Mouse (Mus musculus): Measurements from ENCODE around the gene Olfr340. TPM values are rescaled to one million over a fixed set of nuclear protein-coding genes. Genes with fewer than 3 reads are reported as not detected.
"Not testable (repeated sequence)": the region's sequence is repeated elsewhere in the genome, so short reads cannot be mapped to it uniquely, and the experiment has no call there.

Gene Olfr340
- polyA plus RNA-seq (2014; fragmentation: Nextera tagmentation; extraction: Ambion mirVana) = not detected in 2 replicates

GRCm38 (mm10) chr2:36452287-36452686 lies at the start of gene Olfr340:
Gene Olfr340 (plus strand): TSS chr2:36452587.
- 75% methylated on average over 1 of the region's 1 CpGs for WGBS

GRCm38 (mm10) chr2:36415174-36415573 lies 37.2 kb upstream of the Olfr340 start:
- not testable (repeated sequence) for H3K9me3 ChIP-seq (ENCODE audit: control insufficient read depth, low read length); H3K27ac ChIP-seq (ENCODE audit: low read depth, low read length); H3K4me3 ChIP-seq (ENCODE audit: low read depth, low read length); H3K9ac ChIP-seq (ENCODE audit: low read length); H3K36me3 ChIP-seq (ENCODE audit: control insufficient read depth, insufficient read depth, low read length); H3K27me3 ChIP-seq (ENCODE audit: control insufficient read depth, insufficient read depth, low read length); H3K4me2 ChIP-seq (ENCODE audit: low read depth); ATAC-seq (ENCODE audit: insufficient read depth, low FRiP score, low TSS enrichment); DNase-seq (ENCODE audit: low spot score); H3K4me1 ChIP-seq (ENCODE audit: control insufficient read depth, insufficient read depth, low read length)
- 86% methylated on average over 3 of the region's 3 CpGs for WGBS

More at GRCm38 (mm10) chr2:36452287-36452686, at the start of gene Olfr340:
- Histone ChIP-seq H3K27me3 (ENCODE audit: control insufficient read depth, insufficient read depth, low read length) (no peaks in the 10 kb centered on the region), H3K4me2 (ENCODE audit: low read depth) (no peak within 1 kb of the TSS), H3K4me1 (ENCODE audit: control insufficient read depth, insufficient read depth, low read length) (no peaks in the 10 kb centered on the region), H3K27ac (ENCODE audit: low read depth, low read length) (no peak within 1 kb of the TSS), H3K9me3 (ENCODE audit: control insufficient read depth, low read length) (no peaks in the 10 kb centered on the region), H3K9ac (ENCODE audit: low read length) (no peak within 1 kb of the TSS), H3K4me3 (ENCODE audit: low read depth, low read length) (no peak within 1 kb of the TSS), H3K36me3 (ENCODE audit: control insufficient read depth, insufficient read depth, low read length) (no peaks in the 10 kb centered on the region)
- DNase-seq (ENCODE audit: low spot score) (no peak), ATAC-seq (ENCODE audit: insufficient read depth, low FRiP score, low TSS enrichment) (no peak)

DNA sequence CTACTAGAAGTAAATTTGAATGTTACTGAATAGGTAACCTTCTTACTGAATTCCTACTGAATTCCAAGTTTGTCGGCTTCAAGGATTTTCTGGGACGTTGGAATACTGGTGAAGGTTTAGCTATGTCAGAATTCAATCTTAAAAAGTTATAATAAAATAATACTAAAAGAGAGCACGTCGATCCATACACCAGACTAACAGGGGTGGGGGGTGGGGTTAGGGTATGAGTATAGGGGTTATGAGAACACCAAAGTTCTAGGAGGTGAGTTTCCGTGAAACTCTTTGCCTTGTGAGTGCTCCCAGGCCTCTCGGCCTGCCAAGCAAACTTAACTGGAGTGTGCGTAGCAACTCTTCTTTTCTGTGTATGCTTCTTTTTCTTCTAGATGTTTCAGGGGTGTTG lies 36.8 kb upstream of the Olfr340 start:
- H3K4me3 ChIP-seq (ENCODE audit: low read depth, low read length); H3K4me1 ChIP-seq (ENCODE audit: control insufficient read depth, insufficient read depth, low read length); ATAC-seq (ENCODE audit: insufficient read depth, low FRiP score, low TSS enrichment); H3K36me3 ChIP-seq (ENCODE audit: control insufficient read depth, insufficient read depth, low read length); H3K27me3 ChIP-seq (ENCODE audit: control insufficient read depth, insufficient read depth, low read length); H3K9me3 ChIP-seq (ENCODE audit: control insufficient read depth, low read length); H3K4me2 ChIP-seq (ENCODE audit: low read depth); H3K9ac ChIP-seq (ENCODE audit: low read length); DNase-seq (ENCODE audit: low spot score); H3K27ac ChIP-seq (ENCODE audit: low read depth, low read length): not testable (repeated sequence)
- 88% methylated on average over 7 of the region's 7 CpGs for WGBS

- H3K9me3 ChIP-seq (ENCODE audit: control insufficient read depth, low read length) = no peaks in the 10 kb centered on the region
- no peak within 1 kb of the TSS for H3K9ac ChIP-seq (ENCODE audit: low read length)
- H3K4me1 ChIP-seq (ENCODE audit: control insufficient read depth, insufficient read depth, low read length) = no peaks in the 10 kb centered on the region
- ATAC-seq (ENCODE audit: insufficient read depth, low FRiP score, low TSS enrichment) (no peak), DNase-seq (ENCODE audit: low spot score) (no peak)
- H3K4me2 ChIP-seq (ENCODE audit: low read depth) = no peak within 1 kb of the TSS
- no peaks in the 10 kb centered on the region for H3K36me3 ChIP-seq (ENCODE audit: control insufficient read depth, insufficient read depth, low read length)
- H3K4me3 ChIP-seq (ENCODE audit: low read depth, low read length) = no peak within 1 kb of the TSS
- no peak within 1 kb of the TSS for H3K27ac ChIP-seq (ENCODE audit: low read depth, low read length)
- WGBS = 85% methylated on average over 3 of the region's 3 CpGs
- no peaks in the 10 kb centered on the region for H3K27me3 ChIP-seq (ENCODE audit: control insufficient read depth, insufficient read depth, low read length)
These were observed 33.7 kb upstream of the Olfr340 start, which contains the start of gene Olfr339 for GRCm38 (mm10) chr2:36418647-36419046. Gene Olfr339 (plus strand): TSS chr2:36418947.

DNA sequence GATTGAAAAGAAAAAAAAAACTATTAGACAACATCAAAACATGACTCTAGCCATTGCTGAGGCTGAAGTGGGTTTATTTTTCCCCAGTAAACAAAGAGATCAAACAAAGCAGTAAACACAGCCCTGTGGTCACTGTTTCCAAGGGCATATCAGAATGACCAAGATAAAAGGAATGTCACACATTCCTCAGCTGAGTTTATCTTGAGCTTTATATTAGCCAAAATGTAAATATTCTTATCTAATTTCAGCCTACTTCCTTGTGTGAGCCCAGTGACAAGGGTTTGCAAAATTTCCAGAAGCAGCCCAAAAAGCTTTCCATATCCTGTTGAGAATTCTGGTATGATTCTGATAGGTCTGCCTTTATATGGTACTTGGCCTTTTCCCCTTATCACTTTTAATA lies 21.2 kb downstream of the Olfr340 start:
- Histone ChIP-seq H3K9me3 (ENCODE audit: control insufficient read depth, low read length) (peaks cover 4% of the 10 kb centered on the region), H3K9ac (ENCODE audit: low read length) (no peak overlapping the region), H3K27ac (ENCODE audit: low read depth, low read length) (no peak overlapping the region), H3K4me1 (ENCODE audit: control insufficient read depth, insufficient read depth, low read length) (no peaks in the 10 kb centered on the region), H3K36me3 (ENCODE audit: control insufficient read depth, insufficient read depth, low read length) (no peaks in the 10 kb centered on the region), H3K4me2 (ENCODE audit: low read depth) (no peak overlapping the region), H3K4me3 (ENCODE audit: low read depth, low read length) (no peak overlapping the region), H3K27me3 (ENCODE audit: control insufficient read depth, insufficient read depth, low read length) (no peaks in the 10 kb centered on the region)
- DNase-seq (ENCODE audit: low spot score) = no peak
- no peak for ATAC-seq (ENCODE audit: insufficient read depth, low FRiP score, low TSS enrichment)

DNA sequence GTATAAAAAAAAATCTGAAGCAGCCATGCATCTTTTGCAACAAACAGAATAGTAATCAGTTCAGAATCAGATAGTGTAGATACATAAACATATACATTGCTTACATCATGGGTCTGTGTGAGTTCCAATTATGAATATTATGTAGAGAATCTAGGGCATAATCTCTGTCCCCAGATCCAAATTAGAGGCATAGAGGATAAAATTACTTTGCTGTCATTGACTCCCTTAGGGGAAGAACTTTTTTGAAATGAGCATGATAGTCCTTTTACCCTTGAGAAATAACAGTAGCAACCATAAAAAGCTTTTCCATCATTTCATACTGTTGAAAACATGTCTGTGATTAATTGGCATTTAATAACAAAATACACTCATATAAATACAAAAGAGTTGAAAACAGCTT lies 30.0 kb downstream of the Olfr340 start, which contains the start of gene Olfr341:
TSS of gene Olfr341 (minus strand) at position 101 of the 400 bp plus-strand sequence.
- Histone ChIP-seq H3K27me3 (ENCODE audit: control insufficient read depth, insufficient read depth, low read length) (no peaks in the 10 kb centered on the region), H3K9me3 (ENCODE audit: control insufficient read depth, low read length) (peaks cover 3% of the 10 kb centered on the region; the same call in 1 of the 2 replicates), H3K4me3 (ENCODE audit: low read depth, low read length) (no peak within 1 kb of the TSS), H3K4me2 (ENCODE audit: low read depth) (no peak within 1 kb of the TSS), H3K4me1 (ENCODE audit: control insufficient read depth, insufficient read depth, low read length) (no peaks in the 10 kb centered on the region), H3K36me3 (ENCODE audit: control insufficient read depth, insufficient read depth, low read length) (no peaks in the 10 kb centered on the region), H3K27ac (ENCODE audit: low read depth, low read length) (no peak within 1 kb of the TSS), H3K9ac (ENCODE audit: low read length) (no peak within 1 kb of the TSS)
- no peak for ATAC-seq (ENCODE audit: insufficient read depth, low FRiP score, low TSS enrichment)
- DNase-seq (ENCODE audit: low spot score) = no peak

Other genes starting within 250 kb of the Olfr340 start
- gene Ptgs1, start 222.2 kb upstream of the Olfr340 start, polyA plus RNA-seq (2014; fragmentation: Nextera tagmentation; extraction: Ambion mirVana) = 3.9 and 4.5 TPM in 2 replicates
- gene Olfr338, start 79.1 kb upstream of the Olfr340 start, polyA plus RNA-seq (2014; fragmentation: Nextera tagmentation; extraction: Ambion mirVana) = not detected in 2 replicates
- gene Olfr339, start 33.6 kb upstream of the Olfr340 start, polyA plus RNA-seq (2014; fragmentation: Nextera tagmentation; extraction: Ambion mirVana) = not detected in 2 replicates
- not detected in 2 replicates for gene Olfr341, start 29.9 kb downstream of the Olfr340 start, polyA plus RNA-seq (2014; fragmentation: Nextera tagmentation; extraction: Ambion mirVana)
- not detected in 2 replicates for gene Olfr342, start 72.4 kb downstream of the Olfr340 start, polyA plus RNA-seq (2014; fragmentation: Nextera tagmentation; extraction: Ambion mirVana)
- not detected in 2 replicates for gene Olfr344, start 114.1 kb downstream of the Olfr340 start, polyA plus RNA-seq (2014; fragmentation: Nextera tagmentation; extraction: Ambion mirVana)
- not detected in 2 replicates for gene Olfr345, start 187.5 kb downstream of the Olfr340 start, polyA plus RNA-seq (2014; fragmentation: Nextera tagmentation; extraction: Ambion mirVana)
- not detected in 2 replicates for gene Olfr346, start 233.2 kb downstream of the Olfr340 start, polyA plus RNA-seq (2014; fragmentation: Nextera tagmentation; extraction: Ambion mirVana)

All from neural tube, embryonic 11.5 days (tissue).